16 mouse cellular contexts compared by ENCODE assay signal in genomic region chr2:35700966-35701365, GRCm38 (mm10).
A peak's percentile ranks its signal among the peaks of the same experiment; 100 is the strongest.
DNase-seq lines count a peak whose midpoint lies in the region; ATAC-seq lines count a peak whose summit lies in the region.
"Had no signal": no experiment of that assay in that cellular context is flagged by ENCODE, and none has a peak within 500 bp of the region (broad histone marks: within the 10 kb centered on the region; RNA-seq: fewer than 3 reads in every experiment).

No protein-coding gene starts in this region.

- H3K36me3 ChIP-seq in embryonic facial prominence, embryonic 11.5 days (replicated peaks; ENCODE audit: control insufficient read depth, insufficient read depth, low read depth, low read length) = no peaks in the 10 kb centered on the region
- peaks cover 25% of the 10 kb centered on the region for H3K36me3 ChIP-seq in embryonic facial prominence, embryonic 10.5 days (replicated peaks)
- H3K36me3 ChIP-seq in heart, embryonic 11.5 days (ENCODE audit: control insufficient read depth, insufficient read depth, low read length) = no peaks in the 10 kb centered on the region
- peaks cover 23% of the 10 kb centered on the region for H3K36me3 ChIP-seq in midbrain, embryonic 10.5 days
- H3K36me3 ChIP-seq in midbrain, embryonic 11.5 days (ENCODE audit: control insufficient read depth, insufficient read depth, low read length) = no peaks in the 10 kb centered on the region
- H3K36me3 ChIP-seq: midbrain, embryonic 13.5 days had no signal

- H3K4me2 ChIP-seq in embryonic facial prominence, embryonic 11.5 days (ENCODE audit: low read depth, low read length) = no peak overlapping the region
- H3K4me2 ChIP-seq in heart, embryonic 11.5 days = no peak overlapping the region
- no peak overlapping the region for H3K4me2 ChIP-seq in midbrain, embryonic 11.5 days
- H3K4me2 ChIP-seq: limb, embryonic 13.5 days; midbrain, embryonic 13.5 days had no signal

- no peaks in the 10 kb centered on the region for H3K9me3 ChIP-seq in embryonic facial prominence, embryonic 11.5 days (replicated peaks; ENCODE audit: control insufficient read depth, low read length)
- H3K9me3 ChIP-seq in embryonic facial prominence, embryonic 10.5 days = no peaks in the 10 kb centered on the region
- H3K9me3 ChIP-seq in heart, embryonic 11.5 days (replicated peaks; ENCODE audit: control insufficient read depth, low read length) = no peaks in the 10 kb centered on the region
- no peaks in the 10 kb centered on the region for H3K9me3 ChIP-seq in midbrain, embryonic 10.5 days (replicated peaks)
- no peaks in the 10 kb centered on the region for H3K9me3 ChIP-seq in midbrain, embryonic 11.5 days (ENCODE audit: control insufficient read depth, low read length)
- H3K9me3 ChIP-seq: limb, embryonic 13.5 days; midbrain, embryonic 13.5 days had no signal

- WGBS in embryonic facial prominence, embryonic 11.5 days = 82% methylated on average over 2 of the region's 2 CpGs
- 88% methylated on average over 2 of the region's 2 CpGs for WGBS in embryonic facial prominence, embryonic 10.5 days
- 69% methylated on average over 2 of the region's 2 CpGs for WGBS in heart, embryonic 11.5 days (ENCODE audit: insufficient replicate concordance)
- WGBS in midbrain, embryonic 10.5 days = 84% methylated on average over 2 of the region's 2 CpGs
- WGBS in midbrain, embryonic 11.5 days = 77% methylated on average over 2 of the region's 2 CpGs

- ATAC-seq in embryonic facial prominence, embryonic 11.5 days (replicated peaks; ENCODE audit: insufficient number of reproducible peaks, low FRiP score, low TSS enrichment, low read depth) = no peak
- ATAC-seq in heart, embryonic 11.5 days (replicated peaks; ENCODE audit: insufficient number of reproducible peaks, low FRiP score, low TSS enrichment) = no peak
- ATAC-seq in midbrain, embryonic 11.5 days (ENCODE audit: low FRiP score) = no peak
- ATAC-seq: liver, postnatal 0 days had no signal

- H3K4me3 ChIP-seq in embryonic facial prominence, embryonic 11.5 days (ENCODE audit: low read depth, low read length) = no peak overlapping the region
- H3K4me3 ChIP-seq in embryonic facial prominence, embryonic 10.5 days = no peak overlapping the region
- H3K4me3 ChIP-seq in heart, embryonic 11.5 days (ENCODE audit: low read depth, low read length) = no peak overlapping the region
- H3K4me3 ChIP-seq in midbrain, embryonic 10.5 days = no peak overlapping the region
- H3K4me3 ChIP-seq in midbrain, embryonic 11.5 days (ENCODE audit: low read depth, low read length) = no peak overlapping the region
- H3K4me3 ChIP-seq: limb, embryonic 13.5 days; midbrain, embryonic 13.5 days had no signal

- H3K9ac ChIP-seq in embryonic facial prominence, embryonic 11.5 days (replicated peaks; ENCODE audit: low read length) = no peak overlapping the region
- no peak overlapping the region for H3K9ac ChIP-seq in heart, embryonic 11.5 days (ENCODE audit: low read depth, low read length)
- no peak overlapping the region for H3K9ac ChIP-seq in midbrain, embryonic 11.5 days (ENCODE audit: low read length)
- H3K9ac ChIP-seq: limb, embryonic 13.5 days; liver, postnatal 0 days; midbrain, embryonic 13.5 days had no signal

- intact Hi-C loops in heart, postnatal 10 days (cut with DNase I) = no loop called here

- no peak for DNase-seq in embryonic facial prominence, embryonic 11.5 days (ENCODE audit: low spot score)
- DNase-seq in embryonic facial prominence, embryonic 10.5 days (ENCODE audit: low spot score) = no peak
- no peak for DNase-seq in heart, postnatal 10 days
- DNase-seq in midbrain, embryonic 10.5 days (ENCODE audit: low spot score) = no peak
- DNase-seq in midbrain, embryonic 11.5 days (ENCODE audit: low spot score, missing footprints) = no peak
- no peak for DNase-seq in thymus, postnatal 0 days (ENCODE audit: low spot score)
- DNase-seq in adrenal gland, adult (ENCODE audit: inconsistent age in 2 of 2, low spot score in 1 of 2) = no peak
- DNase-seq: cerebellum, postnatal 14 days; gastrocnemius, postnatal 25 days; liver, postnatal 0 days; right cerebral cortex, postnatal 14 days; thymus, postnatal 4 days had no signal

- H3K27me3 ChIP-seq in embryonic facial prominence, embryonic 11.5 days (ENCODE audit: control insufficient read depth, insufficient read depth, low read length) = no peaks in the 10 kb centered on the region
- no peaks in the 10 kb centered on the region for H3K27me3 ChIP-seq in embryonic facial prominence, embryonic 10.5 days (replicated peaks; ENCODE audit: low read depth, poor library complexity, severe bottlenecking)
- H3K27me3 ChIP-seq in heart, embryonic 11.5 days (ENCODE audit: control insufficient read depth, insufficient read depth, low read length) = no peaks in the 10 kb centered on the region
- H3K27me3 ChIP-seq in midbrain, embryonic 10.5 days (ENCODE audit: low read depth, poor library complexity, severe bottlenecking) = no peaks in the 10 kb centered on the region
- no peaks in the 10 kb centered on the region for H3K27me3 ChIP-seq in midbrain, embryonic 11.5 days (ENCODE audit: control insufficient read depth, insufficient read depth, low read length)
- H3K27me3 ChIP-seq: limb, embryonic 13.5 days; midbrain, embryonic 13.5 days had no signal

- 0 out of 2 replicates have a peak overlapping the region, but pooled peaks have one; percentile 13 for H3K27ac ChIP-seq in embryonic facial prominence, embryonic 11.5 days (replicated peaks; ENCODE audit: low read depth, low read length)
- no peak overlapping the region; the same call in 1 of the 2 replicates for H3K27ac ChIP-seq in embryonic facial prominence, embryonic 10.5 days (replicated peaks)
- H3K27ac ChIP-seq in heart, embryonic 11.5 days (ENCODE audit: low read depth, low read length) = peak overlapping the region; percentile 10; the same call in 1 of the 2 replicates
- peak overlapping the region; percentile 55; the same call in 1 of the 2 replicates for H3K27ac ChIP-seq in midbrain, embryonic 10.5 days (replicated peaks)
- no peak overlapping the region for H3K27ac ChIP-seq in midbrain, embryonic 11.5 days (ENCODE audit: low read depth, low read length)
- H3K27ac ChIP-seq: limb, embryonic 13.5 days; macrophage had no signal

- peaks cover 14% of the 10 kb centered on the region for H3K4me1 ChIP-seq in embryonic facial prominence, embryonic 11.5 days (ENCODE audit: control insufficient read depth, insufficient read depth, low read length)
- H3K4me1 ChIP-seq in embryonic facial prominence, embryonic 10.5 days = peaks cover 78% of the 10 kb centered on the region
- H3K4me1 ChIP-seq in heart, embryonic 11.5 days (ENCODE audit: control insufficient read depth, insufficient read depth, low read length) = peaks cover 74% of the 10 kb centered on the region
- peaks cover 64% of the 10 kb centered on the region for H3K4me1 ChIP-seq in midbrain, embryonic 10.5 days
- peaks cover 28% of the 10 kb centered on the region for H3K4me1 ChIP-seq in midbrain, embryonic 11.5 days (ENCODE audit: control insufficient read depth, insufficient read depth, low read length)

Comparison
In these comparisons a context has a peak if more than half of its experiments do, and no peak if none do; other contexts are left out.
1. H3K27ac ChIP-seq: peak in embryonic facial prominence, embryonic 11.5 days (single experiment), heart, embryonic 11.5 days (single experiment) and midbrain, embryonic 10.5 days (single experiment); none in embryonic facial prominence, embryonic 10.5 days (single experiment) and midbrain, embryonic 11.5 days (single experiment).